Mouse (Mus musculus): ENCODE results near the gene Cog8. TPM values are rescaled to one million over a fixed set of nuclear protein-coding genes. Genes with fewer than 3 reads are reported as not detected.

Gene Cog8
- total and polyA plus RNA-seq, 3 experiments = 24.2 to 39.3 (median 35.3) TPM

DNA sequence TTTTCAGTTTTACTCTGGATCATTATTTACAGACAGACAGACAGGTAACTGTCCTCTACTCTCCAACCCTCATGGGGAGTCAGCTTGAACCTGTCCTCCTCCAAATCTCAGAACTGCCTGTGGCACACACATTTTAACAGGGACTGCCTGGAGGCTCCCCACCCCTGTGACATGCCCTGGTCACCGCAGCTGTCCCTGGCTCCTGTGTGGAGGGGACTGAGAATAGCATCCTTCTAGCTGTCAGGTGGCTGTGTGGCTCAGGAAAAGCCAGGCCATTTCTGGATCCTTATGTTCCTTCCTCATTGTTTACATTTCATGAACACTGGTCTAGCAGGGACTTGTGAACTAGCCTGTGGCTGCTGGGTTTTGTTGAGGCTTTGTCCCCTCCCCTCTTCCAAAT lies 17.6 kb upstream of the Cog8 start:
- TF ChIP-seq RCOR1 (conservative IDR thresholded peaks at IDR 0.05; ENCODE audit: low read depth, low read length) = no peak
- TF ChIP-seq MEF2A (IDR thresholded peaks at IDR 0.05; ENCODE audit: borderline replicate concordance, low read depth, low read length) = no peak
- no peak for TF ChIP-seq SIN3A (IDR thresholded peaks at IDR 0.05; ENCODE audit: low read length)
- TF ChIP-seq POLR2A (IDR thresholded peaks at IDR 0.05; ENCODE audit: low read depth, low read length) = no peak
- no peak for TF ChIP-seq SMC3 (IDR thresholded peaks at IDR 0.05; ENCODE audit: low read depth, low read length)
- TF ChIP-seq EP300 (IDR thresholded peaks at IDR 0.05; ENCODE audit: low read length) = no peak
- TF ChIP-seq MAZ (IDR thresholded peaks at IDR 0.05; ENCODE audit: low read depth, low read length) = no peak
- TF ChIP-seq ZNF384 (IDR thresholded peaks at IDR 0.05; ENCODE audit: low read depth, low read length) = no peak
- TF ChIP-seq MYC (IDR thresholded peaks at IDR 0.05; ENCODE audit: low read depth, low read length) = no peak
- TF ChIP-seq TBP (conservative IDR thresholded peaks at IDR 0.05; ENCODE audit: low read depth, low read length) = no peak
- TF ChIP-seq IRF4 (IDR thresholded peaks at IDR 0.05; ENCODE audit: low read depth, low read length) = no peak
- TF ChIP-seq ZKSCAN1 (IDR thresholded peaks at IDR 0.05; ENCODE audit: borderline replicate concordance, low read depth, low read length) = no peak
- TF ChIP-seq RAD21 (IDR thresholded peaks at IDR 0.05; ENCODE audit: low read depth, low read length) = no peak
- TF ChIP-seq JUND (conservative IDR thresholded peaks at IDR 0.05; ENCODE audit: low read depth, low read length) = no peak
- TF ChIP-seq HCFC1 (IDR thresholded peaks at IDR 0.05; ENCODE audit: low read depth, low read length) = no peak
- no peak for TF ChIP-seq ELF1 (IDR thresholded peaks at IDR 0.05; ENCODE audit: low read depth, low read length)
- dilution Hi-C loops (cut with MboI; ENCODE audit: extremely low pct_ligation_motif_present, extremely low pct_unique_long_range_greater_than_20kb, low sequenced_read_pairs) = no loop called here
- no peak for DNase-seq (ENCODE audit: extremely low read depth)
- no peaks in the 10 kb centered on the region for H3K9me3 ChIP-seq (replicated peaks; ENCODE audit: low read length)
- peaks cover 76 to 94% of the 10 kb centered on the region in 2 experiments for H3K36me3 ChIP-seq (replicated peaks in 1 of 2; ENCODE audit: control insufficient read depth in 1 of 2, insufficient read depth in 1 of 2, low read length in 1 of 2)
- no peak overlapping the region for H3K9ac ChIP-seq (ENCODE audit: insufficient read depth, low read depth)
- H3K27ac ChIP-seq (ENCODE audit: insufficient read depth, low read depth) = no peak overlapping the region
- H3K4me3 ChIP-seq (replicated peaks in 1 of 3; ENCODE audit: low read depth in 2 of 3, low read length in 2 of 3, poor library complexity in 1 of 3) = no peak overlapping the region
- H3K4me1 ChIP-seq (ENCODE audit: control insufficient read depth in 1 of 2, insufficient read depth in 2 of 2) = peaks cover 0 to 1% of the 10 kb centered on the region in 2 experiments; a peak in 1 of 4 replicates
- in situ Hi-C loops (cut with MboI; ENCODE audit: low pct_ligation_motif_present, low pct_unique_long_range_greater_than_20kb, low sequenced_read_pairs) = no loop called here
- H3K4me2 ChIP-seq (ENCODE audit: insufficient read depth, low read depth, poor library complexity, severe bottlenecking) = no peak overlapping the region
- H3K79me2 ChIP-seq (replicated peaks; ENCODE audit: control insufficient read depth, extremely low read depth, insufficient read depth, poor library complexity, severe bottlenecking) = no peaks in the 10 kb centered on the region
- no peaks in the 10 kb centered on the region for H3K27me3 ChIP-seq (replicated peaks)

- dilution Hi-C loops (cut with MboI; ENCODE audit: extremely low pct_ligation_motif_present, extremely low pct_unique_long_range_greater_than_20kb, low sequenced_read_pairs) = no loop called here
Observed at GRCm38 (mm10) chr8:107073706-107074105, 17.2 kb upstream of the Cog8 start.

More at GRCm38 (mm10) chr8:107073706-107074105, 17.2 kb upstream of the Cog8 start:
- Histone ChIP-seq H3K27me3 (replicated peaks) (no peaks in the 10 kb centered on the region), H3K4me3 (replicated peaks in 1 of 3; ENCODE audit: low read depth in 2 of 3, low read length in 2 of 3, poor library complexity in 1 of 3) (no peak overlapping the region), H3K79me2 (replicated peaks; ENCODE audit: control insufficient read depth, extremely low read depth, insufficient read depth, poor library complexity, severe bottlenecking) (no peaks in the 10 kb centered on the region), H3K4me2 (ENCODE audit: insufficient read depth, low read depth, poor library complexity, severe bottlenecking) (no peak overlapping the region), H3K4me1 (ENCODE audit: control insufficient read depth in 1 of 2, insufficient read depth in 2 of 2) (no peaks in the 10 kb centered on the region), H3K9me3 (replicated peaks; ENCODE audit: low read length) (no peaks in the 10 kb centered on the region), H3K27ac (ENCODE audit: insufficient read depth, low read depth) (no peak overlapping the region), H3K9ac (ENCODE audit: insufficient read depth, low read depth) (no peak overlapping the region), H3K36me3 (replicated peaks in 1 of 2; ENCODE audit: control insufficient read depth in 1 of 2, insufficient read depth in 1 of 2, low read length in 1 of 2) (peaks cover 75 to 95% of the 10 kb centered on the region in 2 experiments)
- TF ChIP-seq ZC3H11A (IDR thresholded peaks at IDR 0.05; ENCODE audit: low read depth, low read length) = no peak
- no peak for TF ChIP-seq NELFE (IDR thresholded peaks at IDR 0.05; ENCODE audit: low read depth, low read length)
- no peak for TF ChIP-seq JUN (IDR thresholded peaks at IDR 0.05; ENCODE audit: insufficient read depth, low read depth, low read length)
- TF ChIP-seq CHD1 (IDR thresholded peaks at IDR 0.05; ENCODE audit: low read depth, low read length) = no peak
- DNase-seq (ENCODE audit: extremely low read depth) = no peak
- in situ Hi-C loops (cut with MboI; ENCODE audit: low pct_ligation_motif_present, low pct_unique_long_range_greater_than_20kb, low sequenced_read_pairs) = no loop called here

Measured in CH12.LX (cell line).